Mouse (Mus musculus): ENCODE data around the gene Gm20852. TPM values are rescaled to one million over a fixed set of nuclear protein-coding genes. Genes with fewer than 3 reads are reported as not detected.
"Not testable (repeated sequence)": the region's sequence is repeated elsewhere in the genome, so short reads cannot be mapped to it uniquely, and the experiment has no call there.

Gm20852 gene
- polyA plus RNA-seq (2014; fragmentation: Nextera tagmentation; extraction: Ambion mirVana), result not detected in 2 replicates

- H3K4me3 ChIP-seq (replicated peaks; ENCODE audit: low read length); ATAC-seq (ENCODE audit: low FRiP score); H3K9me3 ChIP-seq (ENCODE audit: control insufficient read depth, low read length); H3K27ac ChIP-seq; H3K27me3 ChIP-seq (ENCODE audit: control insufficient read depth, insufficient read depth, low read length); H3K4me1 ChIP-seq (replicated peaks; ENCODE audit: control insufficient read depth, insufficient read depth, low read length); DNase-seq (ENCODE audit: low spot score); H3K4me2 ChIP-seq (replicated peaks); H3K9ac ChIP-seq; H3K36me3 ChIP-seq (replicated peaks; ENCODE audit: control insufficient read depth, insufficient read depth): not testable (repeated sequence)
- no CpG with 5 or more reads among the region's 4 CpGs for WGBS
These were observed at the start of gene Gm20852 for GRCm38 (mm10) chrY:66742023-66742422. Gm20852 (minus strand) TSS chrY:66742123.
